Mouse (Mus musculus) ES-Bruce4 (cell line): ENCODE results near the gene Scmh1.

ENCODE experiments used
- CTCF ChIP-seq: IDR thresholded peaks from one replicate; pipeline ENCODE4 v1.8.1; 2011; ENCODE audit warnings: low read depth, low read length
- EP300 ChIP-seq: IDR thresholded peaks from 2 replicates; pipeline ENCODE4 v1.6.1; 2011; ENCODE audit warnings: low read depth, low read length; ENCODE audit not compliant: insufficient read depth
- POLR2A ChIP-seq: IDR thresholded peaks from one replicate; pipeline ENCODE4 v1.8.1; 2011; ENCODE audit warnings: low read length; ENCODE audit not compliant: insufficient read depth

GRCm38 (mm10) chr4:120569025-120569424 is 163.9 kb downstream of the Scmh1 start:
- TF ChIP-seq EP300 (no peak), POLR2A (no peak), CTCF (no peak)
